Mouse (Mus musculus) CH12.LX (cell line): ENCODE results near the gene Rai14. TPM values are rescaled to one million over a fixed set of nuclear protein-coding genes. Genes with fewer than 3 reads are reported as not detected.

Source experiments
- DNase-seq: peaks from one replicate; pipeline ENCODE4 v3.0.0-alpha.2; 2013; ENCODE audit errors: extremely low read depth
- H3K27ac ChIP-seq: 2 replicates; pipeline ENCODE4 v1.5.1; 2012; ENCODE audit warnings: low read depth, mild to moderate bottlenecking, control low read depth, moderate library complexity; ENCODE audit not compliant: insufficient read depth
- H3K27me3 ChIP-seq: replicated peaks from 2 replicates; pipeline ENCODE3; 2012; ENCODE audit warnings: inconsistent platforms
- H3K36me3 ChIP-seq, 2 experiments: replicated peaks in 1 of 2; 2 replicates each; pipeline versions ENCODE3 to v1.6.1; 2012; ENCODE audit warnings: inconsistent platforms in 1 of 2, low read length in 1 of 2, mild to moderate bottlenecking in 1 of 2, mixed read lengths in 1 of 2, moderate library complexity in 1 of 2; ENCODE audit not compliant: control insufficient read depth in 1 of 2, insufficient read depth in 1 of 2
- H3K4me1 ChIP-seq, 2 experiments: 2 replicates each; pipeline ENCODE4 v1.6.1; 2012; ENCODE audit warnings: inconsistent platforms in 1 of 2, moderate library complexity in 1 of 2; ENCODE audit not compliant: insufficient read depth in 2 of 2, control insufficient read depth in 1 of 2
- H3K4me2 ChIP-seq: 2 replicates; pipeline ENCODE4 v1.6.1; 2012; ENCODE audit warnings: low read depth, mild to moderate bottlenecking, control low read depth; ENCODE audit not compliant: poor library complexity, insufficient read depth, severe bottlenecking
- H3K4me3 ChIP-seq, 3 experiments: fragments of 150-350 bp in 1 of 3; sonication (generic) in 1 of 3; replicated peaks in 1 of 3; 2 replicates each; pipeline versions ENCODE3 to v1.5.1; 2011 to 2012; ENCODE audit warnings: low read depth in 2 of 3, low read length in 2 of 3, mild to moderate bottlenecking in 2 of 3, moderate library complexity in 2 of 3, control low read depth in 1 of 3, improper control_type of control experiment in 1 of 3, inconsistent platforms in 1 of 3, mixed read lengths in 1 of 3; ENCODE audit not compliant: poor library complexity in 1 of 3
- H3K79me2 ChIP-seq: replicated peaks from 2 replicates; pipeline ENCODE4 v1.6.1; 2012; ENCODE audit warnings: mild to moderate bottlenecking, moderate library complexity; ENCODE audit not compliant: control insufficient read depth, poor library complexity, insufficient read depth, severe bottlenecking; ENCODE audit errors: extremely low read depth
- H3K9ac ChIP-seq: 2 replicates; pipeline ENCODE4 v1.6.1; 2012; ENCODE audit warnings: low read depth, mild to moderate bottlenecking, control low read depth, moderate library complexity; ENCODE audit not compliant: insufficient read depth
- H3K9me3 ChIP-seq: replicated peaks from 2 replicates; pipeline ENCODE3; 2012; ENCODE audit warnings: low read length, inconsistent platforms, mixed read lengths
- BHLHE40 ChIP-seq: IDR thresholded peaks from 2 replicates; pipeline ENCODE4 v1.6.1; 2011; ENCODE audit warnings: mild to moderate bottlenecking, low read depth, low read length, improper control_type of control experiment
- CHD1 ChIP-seq: IDR thresholded peaks from 2 replicates; pipeline ENCODE4 v1.6.1; 2012; ENCODE audit warnings: low read depth, low read length, improper control_type of control experiment, inconsistent platforms
- CHD2 ChIP-seq: IDR thresholded peaks from 2 replicates; pipeline ENCODE4 v1.6.1; 2011; ENCODE audit warnings: low read length, improper control_type of control experiment
- CTCF ChIP-seq, 2 experiments: IDR thresholded peaks in 1 of 2; conservative IDR thresholded peaks in 1 of 2; 2 replicates each; pipeline ENCODE4 v1.5.1; 2011 to 2012; ENCODE audit warnings: low read depth in 2 of 2, low read length in 2 of 2, improper control_type of control experiment in 1 of 2, inconsistent platforms in 1 of 2, mild to moderate bottlenecking in 1 of 2, moderate library complexity in 1 of 2
- E2F4 ChIP-seq: IDR thresholded peaks from 2 replicates; pipeline ENCODE4 v1.6.1; 2011; ENCODE audit warnings: low read depth, low read length, improper control_type of control experiment; ENCODE audit not compliant: insufficient replicate concordance
- ELF1 ChIP-seq: IDR thresholded peaks from 2 replicates; pipeline ENCODE4 v1.6.1; 2014; ENCODE audit warnings: low read depth, mild to moderate bottlenecking, inconsistent platforms, low read length, improper control_type of control experiment
- GABPA ChIP-seq: IDR thresholded peaks from 2 replicates; pipeline ENCODE4 v1.6.1; 2012; ENCODE audit warnings: low read depth, low read length, improper control_type of control experiment, inconsistent platforms; ENCODE audit not compliant: insufficient replicate concordance
- HCFC1 ChIP-seq: IDR thresholded peaks from 2 replicates; pipeline ENCODE4 v1.6.1; 2012; ENCODE audit warnings: low read depth, mild to moderate bottlenecking, inconsistent platforms, low read length, improper control_type of control experiment
- IRF4 ChIP-seq: IDR thresholded peaks from 2 replicates; pipeline ENCODE4 v1.6.1; 2014; ENCODE audit warnings: low read depth, mild to moderate bottlenecking, inconsistent platforms, low read length, improper control_type of control experiment
- JUN ChIP-seq: IDR thresholded peaks from 2 replicates; pipeline ENCODE4 v1.6.1; 2011; ENCODE audit warnings: low read depth, mild to moderate bottlenecking, low read length, improper control_type of control experiment, moderate library complexity; ENCODE audit not compliant: insufficient read depth
- MAFK ChIP-seq: IDR thresholded peaks from 2 replicates; pipeline ENCODE4 v1.6.1; 2011; ENCODE audit warnings: low read length, improper control_type of control experiment; ENCODE audit not compliant: insufficient replicate concordance
- MAX ChIP-seq: IDR thresholded peaks from 2 replicates; pipeline ENCODE4 v1.6.1; 2011; ENCODE audit warnings: low read length, improper control_type of control experiment
- MEF2A ChIP-seq: IDR thresholded peaks from 2 replicates; pipeline ENCODE4 v1.6.1; 2014; ENCODE audit warnings: low read depth, mild to moderate bottlenecking, inconsistent platforms, low read length, improper control_type of control experiment, borderline replicate concordance
- MXI1 ChIP-seq: IDR thresholded peaks from 2 replicates; pipeline ENCODE4 v1.6.1; 2011; ENCODE audit warnings: mild to moderate bottlenecking, low read depth, low read length, improper control_type of control experiment
- NELFE ChIP-seq: IDR thresholded peaks from 2 replicates; pipeline ENCODE4 v1.6.1; 2011; ENCODE audit warnings: low read depth, low read length, improper control_type of control experiment
- NRF1 ChIP-seq: IDR thresholded peaks from 2 replicates; pipeline ENCODE4 v1.6.1; 2014; ENCODE audit warnings: low read depth, mild to moderate bottlenecking, inconsistent platforms, low read length, improper control_type of control experiment, moderate library complexity
- POLR2A ChIP-seq: IDR thresholded peaks from 2 replicates; pipeline ENCODE4 v1.6.1; 2011; ENCODE audit warnings: low read depth, mild to moderate bottlenecking, improper control_type of control experiment, low read length
- RAD21 ChIP-seq: IDR thresholded peaks from 2 replicates; pipeline ENCODE4 v1.6.1; 2011; ENCODE audit warnings: low read depth, mild to moderate bottlenecking, low read length, improper control_type of control experiment, moderate library complexity
- SIN3A ChIP-seq: IDR thresholded peaks from 2 replicates; pipeline ENCODE4 v1.6.1; 2012; ENCODE audit warnings: low read length, improper control_type of control experiment, inconsistent platforms
- SMC3 ChIP-seq: IDR thresholded peaks from 2 replicates; pipeline ENCODE4 v1.6.1; 2011; ENCODE audit warnings: low read depth, low read length, improper control_type of control experiment
- TBP ChIP-seq: conservative IDR thresholded peaks from 2 replicates; pipeline ENCODE4 v1.6.1; 2011; ENCODE audit warnings: low read depth, low read length, improper control_type of control experiment
- TCF12 ChIP-seq: IDR thresholded peaks from 2 replicates; pipeline ENCODE4 v1.6.1; 2014; ENCODE audit warnings: low read depth, mild to moderate bottlenecking, inconsistent platforms, low read length, improper control_type of control experiment
- USF2 ChIP-seq: conservative IDR thresholded peaks from 2 replicates; pipeline ENCODE4 v1.6.1; 2011; ENCODE audit warnings: low read depth, low read length, improper control_type of control experiment
- ZC3H11A ChIP-seq: IDR thresholded peaks from 2 replicates; pipeline ENCODE4 v1.6.1; 2012; ENCODE audit warnings: low read depth, mild to moderate bottlenecking, inconsistent platforms, low read length, improper control_type of control experiment
- ZKSCAN1 ChIP-seq: IDR thresholded peaks from 2 replicates; pipeline ENCODE4 v1.6.1; 2012; ENCODE audit warnings: low read depth, inconsistent platforms, low read length, improper control_type of control experiment, borderline replicate concordance
- ZMIZ1 ChIP-seq: IDR thresholded peaks from 2 replicates; pipeline ENCODE4 v1.6.1; 2012; ENCODE audit warnings: low read depth, mild to moderate bottlenecking, inconsistent platforms, low read length, improper control_type of control experiment
- ZNF384 ChIP-seq: IDR thresholded peaks from 2 replicates; pipeline ENCODE4 v1.6.1; 2012; ENCODE audit warnings: low read depth, low read length, improper control_type of control experiment, inconsistent platforms
- dilution Hi-C: fragments of 300-500 bp; cut with MboI; formaldehyde crosslinking; loops from 2 replicates; pipeline ENCODE4 v1.14.3; 2020; ENCODE audit warnings: low sequenced_read_pairs; ENCODE audit not compliant: extremely low pct_unique_long_range_greater_than_20kb, extremely low pct_ligation_motif_present
- in situ Hi-C: fragments of 300-500 bp; cut with MboI; formaldehyde crosslinking; loops from 3 replicates; pipeline ENCODE4 v1.14.3; 2019; ENCODE audit warnings: low sequenced_read_pairs, low pct_ligation_motif_present, low pct_unique_long_range_greater_than_20kb, mixed read lengths
- polyA plus RNA-seq: library from polyadenylated mRNA; unstranded; fragments of >175 nt; gene quantifications from 2 replicates; pipeline ENCODE4 v1.2.1, GENCODE M21; 2012; ENCODE audit warnings: low read depth; ENCODE audit not compliant: insufficient read length
- total RNA-seq, 2 experiments: library from RNA; depleted of rRNA; stranded (reverse); fragments of 300-350 nt in 1 of 2; fragments of >200 nt in 1 of 2; gene quantifications; 2 replicates each; pipeline ENCODE4 v1.2.3; 2012 to 2014

Gene Rai14
- total and polyA plus RNA-seq, 3 experiments, result 7.5 to 14.1 (median 9.6) TPM

DNA sequence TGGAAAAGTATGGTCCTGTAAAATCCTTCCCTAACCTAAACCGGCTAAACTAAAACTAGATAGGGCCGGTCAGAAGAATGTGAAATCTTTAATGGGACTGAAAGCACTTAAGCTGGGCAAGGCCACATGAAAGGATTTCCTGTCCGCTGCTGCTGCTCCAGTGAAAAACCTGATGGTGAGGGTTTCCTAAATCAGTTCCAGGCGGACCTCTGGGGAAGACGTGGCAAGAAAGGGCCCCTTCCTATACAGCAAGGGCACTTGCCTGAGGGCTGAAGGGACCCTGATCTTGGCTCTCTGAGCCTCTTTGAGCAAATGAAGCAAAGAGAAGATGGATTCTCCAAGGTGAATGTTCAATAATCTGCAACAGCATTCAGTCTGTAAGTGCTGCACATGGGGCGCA lies 80.2 kb downstream of the Rai14 start:
- Histone ChIP-seq H3K36me3 (peaks cover 0 to 36% of the 10 kb centered on the region in 2 experiments), H3K9ac (no peak overlapping the region), H3K79me2 (no peaks in the 10 kb centered on the region), H3K27me3 (no peaks in the 10 kb centered on the region), H3K9me3 (no peaks in the 10 kb centered on the region), H3K4me3 (no peak overlapping the region), H3K4me1 (no peaks in the 10 kb centered on the region), H3K27ac (no peak overlapping the region), H3K4me2 (no peak overlapping the region)
- in situ Hi-C loops (no loop called here), dilution Hi-C loops (no loop called here)
- DNase-seq, result no peak
- TF ChIP-seq GABPA (no peak), MAFK (no peak), MAX (no peak), TBP (no peak), CTCF (conservative IDR thresholded peaks at IDR 0.05 in 1 of 2, IDR thresholded peaks at IDR 0.05 in 1 of 2; ENCODE audit: low read depth in 2 of 2, low read length in 2 of 2) (no peak), ZC3H11A (no peak), CHD1 (no peak), SIN3A (no peak), RAD21 (no peak), CHD2 (no peak), TCF12 (no peak), HCFC1 (no peak), E2F4 (no peak)

DNA sequence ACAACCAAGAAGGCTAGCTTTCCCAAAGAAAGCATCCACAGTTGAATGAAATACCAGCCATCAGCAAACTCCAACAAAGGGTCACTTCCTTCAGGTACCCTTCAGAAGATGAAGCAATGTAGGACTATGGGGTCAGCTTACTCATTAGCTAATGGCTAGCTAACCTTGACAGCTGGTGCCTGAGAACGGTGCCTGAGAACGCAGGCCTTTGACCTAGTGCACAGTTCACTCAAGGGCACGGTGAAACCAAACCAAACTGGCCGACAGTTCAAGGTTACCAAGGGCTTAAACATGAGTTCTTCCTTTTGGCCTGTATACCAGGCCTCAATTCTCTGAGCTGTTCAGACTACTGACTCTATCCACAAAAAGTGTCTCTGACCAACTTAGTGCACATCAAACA lies 81.0 kb downstream of the Rai14 start:
- no peak for DNase-seq
- Histone ChIP-seq H3K36me3 (peaks cover 0 to 31% of the 10 kb centered on the region in 2 experiments), H3K27ac (no peak overlapping the region), H3K9ac (no peak overlapping the region), H3K4me3 (no peak overlapping the region), H3K27me3 (no peaks in the 10 kb centered on the region), H3K4me1 (no peaks in the 10 kb centered on the region), H3K79me2 (no peaks in the 10 kb centered on the region), H3K4me2 (no peak overlapping the region), H3K9me3 (no peaks in the 10 kb centered on the region)
- no peak for TF ChIP-seq NELFE
- no peak for TF ChIP-seq SIN3A
- no peak for TF ChIP-seq ELF1
- TF ChIP-seq USF2, result no peak
- TF ChIP-seq ZKSCAN1, result no peak
- TF ChIP-seq JUN, result no peak
- TF ChIP-seq BHLHE40, result no peak
- TF ChIP-seq NRF1, result no peak
- TF ChIP-seq IRF4, result no peak
- TF ChIP-seq MEF2A, result no peak
- TF ChIP-seq ZC3H11A, result no peak
- no peak for TF ChIP-seq SMC3
- no peak for TF ChIP-seq ZNF384
- TF ChIP-seq POLR2A, result no peak
- no peak for TF ChIP-seq MXI1
- TF ChIP-seq ZMIZ1, result no peak
- TF ChIP-seq E2F4, result no peak
- no peak for TF ChIP-seq RAD21
- in situ Hi-C loops (no loop called here), dilution Hi-C loops (no loop called here)
